ENCODE assay signal across 9 mouse cellular contexts in genomic region chr19:7134631-7135091, GRCm38 (mm10). TPM values are rescaled to one million over a fixed set of nuclear protein-coding genes. Genes with fewer than 3 reads are reported as not detected.
DNase-seq lines count a peak whose midpoint lies in the region; ATAC-seq lines count a peak whose summit lies in the region.
"Had no signal": no experiment of that assay in that cellular context is flagged by ENCODE, and none has a peak within 500 bp of the region (broad histone marks: within the 10 kb centered on the region; RNA-seq: fewer than 3 reads in every experiment).

No protein-coding gene starts in this region.

- ATAC-seq in midbrain, embryonic 12.5 days (ENCODE audit: low FRiP score, low read depth) = peak; percentile 79

- peaks cover 86% of the 10 kb centered on the region for H3K4me1 ChIP-seq in heart, embryonic 10.5 days
- H3K4me1 ChIP-seq in midbrain, embryonic 12.5 days = peaks cover 79% of the 10 kb centered on the region

- peaks cover 75% of the 10 kb centered on the region for H3K27me3 ChIP-seq in heart, embryonic 10.5 days (ENCODE audit: insufficient read depth, poor library complexity, severe bottlenecking)
- peaks cover 60% of the 10 kb centered on the region for H3K27me3 ChIP-seq in midbrain, embryonic 12.5 days

- no peak overlapping the region for H3K4me3 ChIP-seq in heart, embryonic 10.5 days
- H3K4me3 ChIP-seq in midbrain, embryonic 12.5 days = no peak overlapping the region

- peak overlapping the region; percentile 21; the same call in 1 of the 2 replicates for H3K4me2 ChIP-seq in midbrain, embryonic 12.5 days (replicated peaks)

- 22% methylated on average over 17 of the region's 17 CpGs for WGBS in heart, embryonic 10.5 days
- 7% methylated on average over 17 of the region's 17 CpGs for WGBS in midbrain, embryonic 12.5 days

- no peaks in the 10 kb centered on the region for H3K9me3 ChIP-seq in heart, embryonic 10.5 days
- H3K9me3 ChIP-seq in midbrain, embryonic 12.5 days = no peaks in the 10 kb centered on the region

- no peak overlapping the region for H3K9ac ChIP-seq in midbrain, embryonic 12.5 days (replicated peaks)

- peak; percentile 85 for DNase-seq in Muller cell, postnatal 12 days (ENCODE audit: inconsistent ontology term)
- DNase-seq in embryo, embryonic 11 days = peak; percentile 77
- no peak for DNase-seq in heart, embryonic 10.5 days (ENCODE audit: low spot score)
- peak; percentile 56 to 76 for DNase-seq in kidney, adult 8-10 months
- no peak for DNase-seq in adrenal gland, postnatal 14 days
- DNase-seq in frontal cortex, postnatal 10 days (ENCODE audit: low spot score in 2 of 2) = no peak
- DNase-seq in thymus, adult 18-20 months = no peak

- no peaks in the 10 kb centered on the region for H3K36me3 ChIP-seq in heart, embryonic 10.5 days
- no peaks in the 10 kb centered on the region for H3K36me3 ChIP-seq in midbrain, embryonic 12.5 days

- H3K27ac ChIP-seq in heart, embryonic 10.5 days = peak overlapping the region; percentile 85
- peak overlapping the region; percentile 81 for H3K27ac ChIP-seq in midbrain, embryonic 12.5 days (replicated peaks)
- H3K27ac ChIP-seq: macrophage had no signal

RNA-seq across cellular contexts. Expression of gene Flrt1, which starts 29.1 kb away (rescaled TPM):
- 0.53 and 1.0 TPM in 2 replicates for polyA plus RNA-seq in heart, embryonic 10.5 days (2016; fragmentation: Nextera tagmentation; extraction: Ambion mirVana)
- 8.0 and 8.2 TPM in 2 replicates for polyA plus RNA-seq in midbrain, embryonic 12.5 days (2016; fragmentation: Nextera tagmentation; extraction: Ambion mirVana)
- 1.2 and 1.5 TPM in 2 replicates for total RNA-seq in adrenal gland, postnatal 14 days (2021)
- polyA plus RNA-seq: macrophage had no signal

Comparison
In these comparisons a context has a peak if more than half of its experiments do, and no peak if none do; other contexts are left out.
1. DNase-seq: peak in Muller cell, postnatal 12 days (single experiment), embryo, embryonic 11 days (single experiment) and kidney, adult 8-10 months (2 of 2); none in heart, embryonic 10.5 days (single experiment), adrenal gland, postnatal 14 days (single experiment), frontal cortex, postnatal 10 days (0 of 2) and thymus, adult 18-20 months (0 of 2).